Mouse (Mus musculus) midbrain, embryonic 13.5 days (tissue): Measurements from ENCODE around the gene Krt18. TPM values are rescaled to one million over a fixed set of nuclear protein-coding genes. Genes with fewer than 3 reads are reported as not detected.
"Not testable (repeated sequence)": the region's sequence is repeated elsewhere in the genome, so short reads cannot be mapped to it uniquely, and the experiment has no call there.

Experiments used
- ATAC-seq: fragments of 200-750 bp; cut with Nextera tagmentation; 2 replicates; pipeline ENCODE4 v1.8.0; 2017; ENCODE audit warnings: mild to moderate bottlenecking, moderate TSS enrichment, moderate library complexity
- H3K27ac ChIP-seq: fragments of 300-500 bp; sonication (generic); 2 replicates; pipeline ENCODE4 v1.5.1; 2015; ENCODE audit warnings: inconsistent platforms, mild to moderate bottlenecking, moderate library complexity
- H3K27me3 ChIP-seq: fragments of 300-500 bp; sonication (generic); 2 replicates; pipeline ENCODE4 v1.6.1; 2015; ENCODE audit warnings: mild to moderate bottlenecking, inconsistent platforms
- H3K36me3 ChIP-seq: fragments of 300-500 bp; sonication (generic); 2 replicates; pipeline ENCODE4 v1.6.1; 2015; ENCODE audit warnings: mild to moderate bottlenecking, inconsistent platforms
- H3K4me1 ChIP-seq: fragments of 300-500 bp; sonication (generic); replicated peaks from 2 replicates; pipeline ENCODE4 v1.6.1; 2015; ENCODE audit warnings: inconsistent platforms
- H3K4me2 ChIP-seq: fragments of 300-500 bp; sonication (generic); replicated peaks from 2 replicates; pipeline ENCODE4 v1.6.1; 2015; ENCODE audit warnings: moderate library complexity, mild to moderate bottlenecking, inconsistent platforms
- H3K4me3 ChIP-seq: fragments of 300-500 bp; sonication (generic); replicated peaks from 2 replicates; pipeline ENCODE4 v1.5.1; 2015; ENCODE audit warnings: mild to moderate bottlenecking, inconsistent platforms
- H3K9ac ChIP-seq: fragments of 300-500 bp; sonication (generic); replicated peaks from 2 replicates; pipeline ENCODE4 v1.6.1; 2015; ENCODE audit warnings: mild to moderate bottlenecking, inconsistent platforms
- H3K9me3 ChIP-seq: fragments of 300-500 bp; sonication (generic); 2 replicates; pipeline ENCODE4 v1.6.1; 2016; ENCODE audit warnings: mild to moderate bottlenecking, inconsistent platforms
- WGBS: fragments of 180-500 bp; shearing (Covaris S2); methylation state at CpG from one replicate; pipeline ENCODE4 v1.1.7; 2015; 5-methylcytosine and 5-hydroxymethylcytosine counted together
- polyA plus RNA-seq: library from polyadenylated mRNA; unstranded; fragments of >200 nt; fragmentation: Nextera tagmentation; extraction: Ambion mirVana; gene quantifications from 2 replicates; pipeline ENCODE4 v1.2.1, GENCODE M21; 2015

The Krt18 gene
- polyA plus RNA-seq, 1 experiment from 2014 or later = 2.5 TPM

GRCm38 (mm10) chr15:102074876-102075585 is 47.1 kb downstream of the Krt18 start:
- WGBS = 18% methylated on average over 11 of the region's 11 CpGs
- Histone ChIP-seq H3K9me3 (no peaks in the 10 kb centered on the region), H3K9ac (peak overlapping the region; percentile 90), H3K36me3 (no peaks in the 10 kb centered on the region), H3K4me2 (peak overlapping the region; percentile 94), H3K4me1 (peaks cover 25% of the 10 kb centered on the region), H3K27me3 (0 out of 2 replicates have a peak, but pooled peaks cover 1% of the 10 kb centered on the region), H3K27ac (peak overlapping the region; percentile 97), H3K4me3 (peak overlapping the region; percentile 74)
- ATAC-seq = no peak

DNA sequence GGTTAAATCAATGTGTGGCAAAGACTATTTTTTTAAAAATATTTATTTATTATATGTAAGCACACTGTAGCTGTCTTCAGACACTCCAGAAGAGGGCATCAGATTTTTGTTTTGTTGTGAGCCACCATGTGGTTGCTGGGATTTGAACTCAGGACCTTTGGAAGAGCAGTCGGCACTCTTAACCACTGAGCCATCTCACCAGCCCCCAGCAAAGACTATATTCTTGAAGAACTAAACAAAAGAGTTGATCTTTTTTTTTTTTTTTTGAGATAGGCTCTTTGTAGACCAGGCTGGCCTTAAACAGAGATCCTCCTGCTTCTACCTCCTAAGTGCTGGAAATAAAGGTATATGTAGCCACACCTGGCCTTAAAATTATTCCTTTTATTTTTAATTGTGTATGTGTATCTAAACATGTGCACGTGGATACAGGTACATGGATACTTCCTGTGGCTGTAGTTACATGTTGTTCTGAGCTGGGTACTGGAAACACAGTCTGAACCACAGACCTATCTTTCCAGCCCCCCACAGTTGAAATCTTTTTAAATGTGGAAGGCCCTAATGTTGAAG is 49.2 kb downstream of the Krt18 start:
- Histone ChIP-seq H3K4me2 (no peak overlapping the region), H3K9me3 (no peaks in the 10 kb centered on the region), H3K4me3 (no peak overlapping the region), H3K9ac (no peak overlapping the region), H3K36me3 (peaks cover 3% of the 10 kb centered on the region; the same call in 1 of the 2 replicates), H3K27me3 (no peaks in the 10 kb centered on the region), H3K4me1 (peaks cover 25% of the 10 kb centered on the region), H3K27ac (no peak overlapping the region)
- no peak for ATAC-seq
- 94% methylated on average over 2 of the region's 2 CpGs for WGBS

DNA sequence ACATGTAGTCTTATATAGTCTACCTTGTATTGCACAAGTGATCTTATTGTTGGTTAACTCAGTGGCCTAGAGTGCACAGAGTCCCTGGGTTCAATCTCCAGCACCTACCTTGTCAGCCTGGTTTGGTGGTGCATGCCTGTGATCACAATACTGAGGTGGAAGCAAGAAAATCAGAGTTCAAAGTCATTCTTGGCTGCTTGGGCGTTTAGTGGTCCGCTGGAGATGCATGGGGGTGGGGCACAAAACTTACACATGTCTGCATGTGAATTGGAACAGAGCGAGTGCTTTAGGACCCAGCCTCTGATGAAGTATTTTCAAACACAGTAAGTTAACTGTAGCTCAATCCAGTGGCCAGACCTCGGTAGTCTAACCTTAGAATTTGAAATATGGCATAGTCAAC is 51.2 kb downstream of the Krt18 start:
- WGBS = 90% methylated on average over 4 of the region's 4 CpGs
- no peak overlapping the region for H3K9ac ChIP-seq
- no peak overlapping the region for H3K4me3 ChIP-seq
- H3K27ac ChIP-seq = no peak overlapping the region
- H3K4me1 ChIP-seq = peaks cover 21% of the 10 kb centered on the region
- no peaks in the 10 kb centered on the region for H3K9me3 ChIP-seq
- H3K4me2 ChIP-seq = no peak overlapping the region
- ATAC-seq = no peak
- H3K36me3 ChIP-seq = peaks cover 19% of the 10 kb centered on the region
- no peaks in the 10 kb centered on the region for H3K27me3 ChIP-seq

GRCm38 (mm10) chr15:102079924-102080323 is 51.9 kb downstream of the Krt18 start:
- not testable (repeated sequence) for H3K9me3 ChIP-seq, H3K27me3 ChIP-seq, H3K9ac ChIP-seq, ATAC-seq, H3K4me3 ChIP-seq, H3K4me2 ChIP-seq, H3K27ac ChIP-seq
- peaks cover 16% of the 10 kb centered on the region for H3K4me1 ChIP-seq
- peaks cover 26% of the 10 kb centered on the region for H3K36me3 ChIP-seq
- 85% methylated on average over 8 of the region's 8 CpGs for WGBS

GRCm38 (mm10) chr15:102080429-102080828 is 52.4 kb downstream of the Krt18 start:
- Histone ChIP-seq H3K36me3 (peaks cover 29% of the 10 kb centered on the region), H3K4me3 (no peak overlapping the region), H3K9ac (no peak overlapping the region), H3K27ac (no peak overlapping the region), H3K4me2 (no peak overlapping the region), H3K9me3 (no peaks in the 10 kb centered on the region), H3K4me1 (peaks cover 10% of the 10 kb centered on the region), H3K27me3 (no peaks in the 10 kb centered on the region)
- ATAC-seq = no peak
- WGBS = 73% methylated on average over 2 of the region's 2 CpGs

Other genes with a start within 250 kb of the Krt18 start
- not detected in 2 replicates for gene Krt72, start 241.7 kb upstream of the Krt18 start, polyA plus RNA-seq
- 0.50 and 1.0 TPM in 2 replicates for gene Krt73, start 225.8 kb upstream of the Krt18 start, polyA plus RNA-seq
- gene Krt2, start 210.0 kb upstream of the Krt18 start, polyA plus RNA-seq = not detected in 2 replicates
- 4.2 and 4.7 TPM in 2 replicates for gene Krt1, start 177.4 kb upstream of the Krt18 start, polyA plus RNA-seq
- gene Krt77, start 158.5 kb upstream of the Krt18 start, polyA plus RNA-seq = 0.15 TPM in 1 of 2 replicates, not detected in the other
- not detected in 2 replicates for gene Krt76, start 135.3 kb upstream of the Krt18 start, polyA plus RNA-seq
- 0.26 TPM in 1 of 2 replicates, not detected in the other for gene Krt4, start 103.4 kb upstream of the Krt18 start, polyA plus RNA-seq
- 0.15 TPM in 1 of 2 replicates, not detected in the other for gene Krt79, start 87.9 kb upstream of the Krt18 start, polyA plus RNA-seq
- not detected in 2 replicates for gene Krt78, start 73.9 kb upstream of the Krt18 start, polyA plus RNA-seq
- gene Krt8, start 23.7 kb upstream of the Krt18 start, polyA plus RNA-seq = 1.1 and 1.6 TPM in 2 replicates
- gene Eif4b, start 45.6 kb downstream of the Krt18 start, polyA plus RNA-seq = 89.9 and 91.2 TPM in 2 replicates
- gene Tns2, start 72.2 kb downstream of the Krt18 start, polyA plus RNA-seq = 6.1 and 6.9 TPM in 2 replicates
- 38.0 and 38.5 TPM in 2 replicates for gene Spryd3, start 108.1 kb downstream of the Krt18 start, polyA plus RNA-seq
- gene Igfbp6, start 116.2 kb downstream of the Krt18 start, polyA plus RNA-seq = 0.72 and 0.81 TPM in 2 replicates
- gene Soat2, start 122.3 kb downstream of the Krt18 start, polyA plus RNA-seq = not detected in 2 replicates
- gene Zfp740, start 175.1 kb downstream of the Krt18 start, polyA plus RNA-seq = 81.1 and 83.0 TPM in 2 replicates
- 37.9 and 40.2 TPM in 2 replicates for gene Csad, start 176.5 kb downstream of the Krt18 start, polyA plus RNA-seq
- 0.71 and 0.82 TPM in 2 replicates for gene Itgb7, start 203.8 kb downstream of the Krt18 start, polyA plus RNA-seq
- gene Rarg, start 229.3 kb downstream of the Krt18 start, polyA plus RNA-seq = 2.7 and 3.4 TPM in 2 replicates
- gene Gm9918, start 242.4 kb downstream of the Krt18 start, polyA plus RNA-seq = 0.07 and 0.12 TPM in 2 replicates